Mouse (Mus musculus) small intestine, adult 2 months (tissue): ENCODE results near the gene Oxsr1.

Experiments
- CTCF ChIP-seq: fragments of 200-500 bp; IDR thresholded peaks from 2 replicates; pipeline ENCODE4 v1.5.1; 2012; ENCODE audit warnings: low read depth, mild to moderate bottlenecking, control low read depth, inconsistent platforms, low read length, moderate library complexity, mixed read lengths; ENCODE audit not compliant: insufficient replicate concordance, insufficient read length; ENCODE audit errors: extremely low read depth
- POLR2A ChIP-seq: fragments of 200-500 bp; IDR thresholded peaks from 2 replicates; pipeline ENCODE4 v1.6.1; 2012; ENCODE audit warnings: low read depth, mild to moderate bottlenecking, control low read depth, inconsistent platforms, low read length, moderate library complexity

GRCm38 (mm10) chr9:119298563-119298962, 23.7 kb downstream of the Oxsr1 start:
- TF ChIP-seq CTCF (no peak), POLR2A (no peak)
